Mouse (Mus musculus): Measurements from ENCODE around the gene Yipf2. TPM values are rescaled to one million over a fixed set of nuclear protein-coding genes. Genes with fewer than 3 reads are reported as not detected.

Yipf2 gene
- polyA plus RNA-seq, 1 experiment from 2014 or later = 29.7 TPM

DNA sequence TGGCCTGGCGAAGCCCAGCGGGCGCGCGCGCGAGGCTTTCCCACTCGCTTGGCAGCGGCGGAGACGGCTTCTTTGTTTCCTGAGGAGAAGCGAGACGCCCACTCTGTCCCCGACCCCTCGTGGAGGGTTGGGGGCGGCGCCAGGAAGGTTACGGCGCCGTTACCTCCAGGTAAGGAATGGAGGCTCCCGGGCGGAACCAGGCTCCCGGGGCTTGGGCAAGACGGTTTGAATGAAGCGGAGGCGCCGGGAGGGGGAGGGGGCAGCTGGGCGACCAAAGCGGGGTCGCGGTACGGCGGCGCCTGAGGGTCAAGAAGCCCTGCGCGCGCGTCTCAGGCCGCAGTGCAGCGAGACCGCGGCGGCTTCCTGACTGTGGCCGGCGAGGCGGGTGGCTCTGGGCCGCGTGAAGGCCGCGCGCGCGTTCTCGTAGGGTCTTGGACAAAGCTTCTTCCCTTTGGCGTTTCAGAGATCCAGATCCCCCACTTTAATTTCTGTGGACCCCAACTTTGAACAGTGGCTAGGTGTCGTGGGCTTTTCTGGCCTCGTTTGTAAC is 23.7 kb upstream of the Yipf2 start:
- H3K36me3 ChIP-seq = no peaks in the 10 kb centered on the region
- H3K4me2 ChIP-seq = peak overlapping the region; percentile 68
- ATAC-seq (ENCODE audit: borderline replicate concordance, extremely low read depth, low FRiP score, low TSS enrichment) = peak; percentile 86
- no peaks in the 10 kb centered on the region for H3K9me3 ChIP-seq
- H3K27ac ChIP-seq = peak overlapping the region; percentile 98
- peak overlapping the region; percentile 83 for H3K9ac ChIP-seq
- H3K4me1 ChIP-seq = peaks cover 19% of the 10 kb centered on the region
- H3K27me3 ChIP-seq = no peaks in the 10 kb centered on the region
- WGBS = under 1% methylated on average over 56 of the region's 57 CpGs
- peak overlapping the region; percentile 81 for H3K4me3 ChIP-seq

GRCm38 (mm10) chr9:21615617-21616231 is 23.1 kb upstream of the Yipf2 start, which contains the start of gene Smarca4:
Smarca4 (plus strand) TSS chr9:21616169.
- WGBS = under 1% methylated on average over 26 of the region's 45 CpGs
- Histone ChIP-seq H3K9me3 (no peaks in the 10 kb centered on the region), H3K27me3 (no peaks in the 10 kb centered on the region), H3K9ac (peak within 1 kb of the TSS; percentile 83), H3K4me1 (peaks cover 19% of the 10 kb centered on the region), H3K36me3 (no peaks in the 10 kb centered on the region), H3K27ac (peak within 1 kb of the TSS; percentile 98), H3K4me3 (peak within 1 kb of the TSS; percentile 81), H3K4me2 (peak within 1 kb of the TSS; percentile 79)
- ATAC-seq (ENCODE audit: borderline replicate concordance, extremely low read depth, low FRiP score, low TSS enrichment) = peak; percentile 96

- no peak for ATAC-seq (ENCODE audit: borderline replicate concordance, extremely low read depth, low FRiP score, low TSS enrichment)
- Histone ChIP-seq H3K27ac (peak overlapping the region; percentile 97), H3K9me3 (no peaks in the 10 kb centered on the region), H3K4me2 (peak overlapping the region; percentile 79), H3K4me1 (peaks cover 19% of the 10 kb centered on the region), H3K27me3 (no peaks in the 10 kb centered on the region), H3K4me3 (peak overlapping the region; percentile 81), H3K36me3 (no peaks in the 10 kb centered on the region), H3K9ac (peak overlapping the region; percentile 72)
- WGBS = 67% methylated on average over 15 of the region's 15 CpGs
Observed at GRCm38 (mm10) chr9:21614864-21615616, 22.4 kb upstream of the Yipf2 start.

GRCm38 (mm10) chr9:21609861-21610260 is 17.2 kb upstream of the Yipf2 start:
- Histone ChIP-seq H3K27me3 (no peaks in the 10 kb centered on the region), H3K4me3 (no peak overlapping the region), H3K36me3 (no peaks in the 10 kb centered on the region), H3K9me3 (no peaks in the 10 kb centered on the region), H3K4me1 (peaks cover 2% of the 10 kb centered on the region; the same call in 1 of the 2 replicates), H3K4me2 (no peak overlapping the region), H3K9ac (no peak overlapping the region), H3K27ac (no peak overlapping the region)
- WGBS = 92% methylated on average over 1 of the region's 1 CpGs
- ATAC-seq (ENCODE audit: borderline replicate concordance, extremely low read depth, low FRiP score, low TSS enrichment) = no peak

DNA sequence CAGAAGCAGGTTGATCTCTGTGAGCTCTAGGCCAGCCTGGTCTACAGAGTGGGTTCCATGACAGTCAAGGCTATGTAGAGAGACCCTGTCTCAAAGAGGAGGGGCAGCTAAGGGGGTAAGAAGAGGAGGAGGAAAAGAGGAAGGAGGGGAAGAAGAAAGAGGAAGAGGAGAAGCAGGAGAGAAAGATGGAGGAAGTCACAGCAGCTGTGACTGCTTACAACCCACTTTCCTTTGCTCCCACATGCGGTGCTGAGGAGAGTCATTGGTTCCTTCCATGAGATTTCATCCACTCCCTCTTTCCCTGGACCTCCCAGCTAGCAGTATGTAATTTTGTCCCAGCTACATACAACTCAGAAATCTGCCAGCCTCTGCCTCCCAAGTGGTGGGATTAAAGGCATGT is 14.0 kb upstream of the Yipf2 start:
- Histone ChIP-seq H3K27ac (no peak overlapping the region), H3K9ac (no peak overlapping the region), H3K4me2 (no peak overlapping the region), H3K36me3 (no peaks in the 10 kb centered on the region), H3K27me3 (no peaks in the 10 kb centered on the region), H3K4me3 (no peak overlapping the region), H3K4me1 (no peaks in the 10 kb centered on the region), H3K9me3 (no peaks in the 10 kb centered on the region)
- 65% methylated on average over 1 of the region's 1 CpGs for WGBS
- no peak for ATAC-seq (ENCODE audit: borderline replicate concordance, extremely low read depth, low FRiP score, low TSS enrichment)

DNA sequence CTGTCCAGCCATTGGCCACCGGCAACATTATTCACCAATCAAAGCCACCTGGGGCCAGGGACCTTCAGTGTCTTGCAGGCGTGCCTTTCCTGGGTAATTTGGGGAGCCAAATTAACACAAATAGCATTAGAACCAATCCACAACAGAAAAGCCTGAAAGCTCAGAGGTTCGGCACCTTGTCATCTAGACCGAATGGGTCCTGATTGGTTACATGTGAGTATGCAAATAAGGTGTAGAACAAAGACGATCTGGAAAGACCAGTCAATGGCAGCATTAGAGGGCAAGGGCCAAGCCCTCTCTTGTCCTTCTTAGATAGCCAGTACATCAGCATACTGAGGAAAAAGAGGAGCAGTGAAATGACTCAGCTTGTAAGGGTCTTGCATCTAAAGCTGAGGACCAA is 13.2 kb upstream of the Yipf2 start:
- Histone ChIP-seq H3K4me1 (no peaks in the 10 kb centered on the region), H3K9me3 (no peaks in the 10 kb centered on the region), H3K9ac (no peak overlapping the region), H3K27ac (no peak overlapping the region), H3K36me3 (no peaks in the 10 kb centered on the region), H3K27me3 (no peaks in the 10 kb centered on the region), H3K4me3 (no peak overlapping the region), H3K4me2 (no peak overlapping the region)
- 70% methylated on average over 5 of the region's 5 CpGs for WGBS
- ATAC-seq (ENCODE audit: borderline replicate concordance, extremely low read depth, low FRiP score, low TSS enrichment) = no peak

DNA sequence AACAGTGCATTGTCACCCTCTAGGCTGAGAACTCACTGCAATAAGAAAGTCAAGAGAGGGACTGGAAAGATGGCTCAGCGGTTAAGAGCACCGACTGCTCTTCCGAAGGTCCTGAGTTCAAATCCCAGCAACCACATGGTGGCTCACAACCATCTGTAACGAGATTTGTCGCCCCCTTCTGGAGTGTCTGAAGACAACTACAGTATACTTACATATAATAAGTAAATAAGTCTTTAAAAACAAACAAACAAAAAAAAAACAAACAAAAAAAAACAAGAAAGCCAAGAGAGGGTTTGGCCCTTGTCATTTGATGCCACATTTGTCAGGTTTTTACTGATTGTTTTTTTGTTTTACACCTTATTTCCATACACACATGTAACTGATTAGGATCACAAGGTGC is 11.5 kb upstream of the Yipf2 start:
- H3K27me3 ChIP-seq = no peaks in the 10 kb centered on the region
- H3K4me2 ChIP-seq = no peak overlapping the region
- no peak overlapping the region for H3K27ac ChIP-seq
- H3K36me3 ChIP-seq = no peaks in the 10 kb centered on the region
- no peaks in the 10 kb centered on the region for H3K4me1 ChIP-seq
- no peak for ATAC-seq (ENCODE audit: borderline replicate concordance, extremely low read depth, low FRiP score, low TSS enrichment)
- H3K9me3 ChIP-seq = no peaks in the 10 kb centered on the region
- no peak overlapping the region for H3K9ac ChIP-seq
- 71% methylated on average over 5 of the region's 5 CpGs for WGBS
- H3K4me3 ChIP-seq = no peak overlapping the region

DNA sequence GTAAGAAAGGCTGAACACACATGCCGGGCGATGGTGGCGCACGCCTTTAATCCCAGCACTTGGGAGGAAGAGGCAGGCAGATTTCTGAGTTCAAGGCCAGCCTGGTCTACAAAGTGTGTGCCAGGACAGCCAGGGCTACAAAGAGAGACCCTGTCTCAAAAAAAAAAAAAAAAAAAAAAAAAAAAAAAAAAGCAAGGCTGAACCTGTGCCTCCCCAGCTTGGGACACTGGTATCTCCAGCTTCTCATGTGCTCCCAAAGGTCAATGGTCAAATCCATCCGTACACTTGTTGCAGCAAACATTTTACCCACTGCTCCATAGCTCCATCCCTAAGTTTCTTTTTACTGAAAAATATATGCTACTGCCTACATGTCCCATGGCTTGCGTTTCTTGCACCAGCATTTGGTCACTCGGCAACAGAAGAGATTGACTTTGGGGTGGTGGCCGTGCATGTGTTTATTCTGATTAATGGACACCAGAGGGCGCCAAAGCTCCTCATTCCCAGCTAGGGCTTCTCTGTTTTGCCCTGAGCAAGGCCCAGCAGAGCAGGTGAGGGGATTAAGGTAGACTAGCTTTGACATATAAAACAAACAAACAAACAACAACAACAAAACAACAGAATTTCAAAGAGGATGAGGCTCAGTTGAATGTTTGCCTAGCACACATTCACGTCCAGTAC is 9.2 kb upstream of the Yipf2 start:
- Histone ChIP-seq H3K27ac (no peak overlapping the region), H3K36me3 (no peaks in the 10 kb centered on the region), H3K9me3 (no peaks in the 10 kb centered on the region), H3K27me3 (no peaks in the 10 kb centered on the region), H3K9ac (no peak overlapping the region), H3K4me1 (no peaks in the 10 kb centered on the region), H3K4me3 (no peak overlapping the region), H3K4me2 (no peak overlapping the region)
- WGBS = 47% methylated on average over 10 of the region's 10 CpGs
- ATAC-seq (ENCODE audit: borderline replicate concordance, extremely low read depth, low FRiP score, low TSS enrichment) = peak; percentile 77

GRCm38 (mm10) chr9:21601073-21601472 is 8.4 kb upstream of the Yipf2 start:
- no peak overlapping the region for H3K4me3 ChIP-seq
- no peak overlapping the region for H3K9ac ChIP-seq
- no peaks in the 10 kb centered on the region for H3K9me3 ChIP-seq
- no peaks in the 10 kb centered on the region for H3K27me3 ChIP-seq
- H3K27ac ChIP-seq = no peak overlapping the region
- ATAC-seq (ENCODE audit: borderline replicate concordance, extremely low read depth, low FRiP score, low TSS enrichment) = no peak
- H3K4me2 ChIP-seq = no peak overlapping the region
- WGBS = 83% methylated on average over 2 of the region's 2 CpGs
- no peaks in the 10 kb centered on the region for H3K4me1 ChIP-seq
- H3K36me3 ChIP-seq = peaks cover 3% of the 10 kb centered on the region; the same call in 1 of the 2 replicates

DNA sequence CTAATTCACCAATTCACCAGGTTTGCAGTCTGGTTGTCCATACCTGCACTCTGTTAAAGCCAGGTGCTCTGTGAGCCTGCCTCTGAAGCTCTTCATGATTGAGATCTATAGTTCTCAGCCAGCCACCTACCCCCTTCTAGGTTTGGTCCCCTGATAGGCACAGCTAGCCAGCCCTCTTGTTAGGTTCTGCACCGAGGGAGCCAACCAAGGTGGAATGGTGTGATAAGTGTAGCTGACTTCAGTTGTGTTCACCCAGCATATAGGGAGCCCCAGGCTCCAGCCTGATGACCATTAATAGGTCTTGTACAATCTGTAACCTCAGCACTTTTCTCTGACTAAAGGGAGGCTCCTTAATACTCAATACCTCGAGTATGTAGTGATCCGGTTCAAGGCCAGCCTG is 7.6 kb upstream of the Yipf2 start:
- no peak overlapping the region for H3K27ac ChIP-seq
- no peaks in the 10 kb centered on the region for H3K9me3 ChIP-seq
- H3K27me3 ChIP-seq = no peaks in the 10 kb centered on the region
- no peak overlapping the region for H3K9ac ChIP-seq
- WGBS = 70% methylated on average over 3 of the region's 3 CpGs
- H3K4me3 ChIP-seq = no peak overlapping the region
- peaks cover 4% of the 10 kb centered on the region; the same call in 1 of the 2 replicates for H3K4me1 ChIP-seq
- H3K4me2 ChIP-seq = no peak overlapping the region
- no peak for ATAC-seq (ENCODE audit: borderline replicate concordance, extremely low read depth, low FRiP score, low TSS enrichment)
- H3K36me3 ChIP-seq = peaks cover 9% of the 10 kb centered on the region; the same call in 1 of the 2 replicates

DNA sequence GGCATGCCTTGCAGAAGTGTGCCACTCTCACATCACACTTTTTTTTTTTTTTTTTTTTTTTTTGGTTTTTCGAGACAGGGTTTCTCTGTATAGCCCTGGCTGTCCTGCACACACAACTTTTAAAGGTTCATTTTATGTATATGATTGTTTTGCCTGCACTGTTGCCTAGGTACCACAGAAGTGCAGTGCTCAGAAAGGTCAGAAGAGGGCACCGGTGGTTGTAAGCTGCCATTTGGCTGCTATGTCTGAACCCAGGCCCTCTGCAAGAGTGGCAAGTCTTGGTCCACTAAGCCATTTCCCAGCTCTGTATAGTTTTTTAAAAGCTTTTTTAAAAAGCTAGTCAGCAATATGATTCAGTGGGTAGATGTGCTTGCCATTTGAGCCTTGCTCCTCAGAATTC is 5.6 kb upstream of the Yipf2 start:
- peaks cover 13% of the 10 kb centered on the region; the same call in 1 of the 2 replicates for H3K36me3 ChIP-seq
- no peak overlapping the region for H3K4me3 ChIP-seq
- no peak overlapping the region for H3K4me2 ChIP-seq
- 39% methylated on average over 2 of the region's 2 CpGs for WGBS
- ATAC-seq (ENCODE audit: borderline replicate concordance, extremely low read depth, low FRiP score, low TSS enrichment) = no peak
- H3K9ac ChIP-seq = no peak overlapping the region
- no peaks in the 10 kb centered on the region for H3K9me3 ChIP-seq
- peaks cover 18% of the 10 kb centered on the region for H3K4me1 ChIP-seq
- no peak overlapping the region for H3K27ac ChIP-seq
- no peaks in the 10 kb centered on the region for H3K27me3 ChIP-seq

DNA sequence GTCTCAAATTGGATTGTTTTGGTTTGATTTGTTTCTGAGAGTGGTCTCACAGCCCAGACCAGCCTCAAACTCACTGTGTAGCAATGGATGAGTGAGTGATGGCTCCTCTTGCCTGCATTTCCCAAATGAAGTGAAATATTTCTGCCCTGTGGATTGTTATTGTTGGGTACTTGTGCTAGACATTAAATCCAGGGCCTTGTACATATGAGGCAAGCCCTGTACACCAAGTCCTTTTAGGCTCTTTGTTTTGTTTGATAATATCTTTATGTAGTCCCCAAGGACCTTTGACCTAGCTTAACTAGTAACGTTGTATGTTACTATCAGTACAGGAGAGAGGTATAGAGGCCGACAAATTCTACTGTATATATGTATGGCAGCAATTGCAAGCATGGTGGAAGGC is 2.2 kb upstream of the Yipf2 start:
- Histone ChIP-seq H3K4me1 (peaks cover 27% of the 10 kb centered on the region), H3K4me3 (no peak overlapping the region), H3K9me3 (no peaks in the 10 kb centered on the region), H3K36me3 (peaks cover 17% of the 10 kb centered on the region; the same call in 1 of the 2 replicates), H3K9ac (no peak overlapping the region), H3K27me3 (no peaks in the 10 kb centered on the region), H3K4me2 (no peak overlapping the region), H3K27ac (no peak overlapping the region)
- WGBS = 84% methylated on average over 2 of the region's 2 CpGs
- ATAC-seq (ENCODE audit: borderline replicate concordance, extremely low read depth, low FRiP score, low TSS enrichment) = no peak

Data from lung, embryonic 15.5 days (tissue).